Mouse (Mus musculus) hindbrain, embryonic 11.5 days (tissue): Measurements from ENCODE around the gene Fam76b. TPM values are rescaled to one million over a fixed set of nuclear protein-coding genes. Genes with fewer than 3 reads are reported as not detected.
A peak's percentile ranks its signal among the peaks of the same experiment; 100 is the strongest.

Experiments
- ATAC-seq: fragments of 200-750 bp; cut with Nextera tagmentation; 2 replicates; pipeline ENCODE4 v1.8.0; 2017; ENCODE audit warnings: mild to moderate bottlenecking, moderate TSS enrichment, moderate library complexity; ENCODE audit not compliant: low FRiP score
- DNase-seq: peaks from one replicate; pipeline ENCODE4 v3.0.0-alpha.2; 2015; ENCODE audit warnings: low spot score
- H3K27ac ChIP-seq: fragments of 300-500 bp; sonication (generic); 2 replicates; pipeline ENCODE4 v1.5.1; 2014; ENCODE audit warnings: mild to moderate bottlenecking, low read depth, low read length
- H3K27me3 ChIP-seq: fragments of 300-500 bp; sonication (generic); 2 replicates; pipeline ENCODE4 v1.6.1; 2014; ENCODE audit warnings: mild to moderate bottlenecking, low read length, moderate library complexity, mixed read lengths; ENCODE audit not compliant: control insufficient read depth, insufficient read depth
- H3K36me3 ChIP-seq: fragments of 300-500 bp; sonication (generic); 2 replicates; pipeline ENCODE4 v1.6.1; 2014; ENCODE audit warnings: mild to moderate bottlenecking, low read length, moderate library complexity, mixed read lengths; ENCODE audit not compliant: control insufficient read depth, insufficient read depth
- H3K4me1 ChIP-seq: fragments of 300-500 bp; sonication (generic); replicated peaks from 2 replicates; pipeline ENCODE4 v1.6.1; 2014; ENCODE audit warnings: low read length, mixed read lengths; ENCODE audit not compliant: control insufficient read depth, insufficient read depth
- H3K4me2 ChIP-seq: fragments of 300-500 bp; sonication (generic); replicated peaks from 2 replicates; pipeline ENCODE4 v1.6.1; 2014; ENCODE audit warnings: mild to moderate bottlenecking, low read depth, low read length
- H3K4me3 ChIP-seq: fragments of 300-500 bp; sonication (generic); 2 replicates; pipeline ENCODE4 v1.5.1; 2014; ENCODE audit warnings: low read depth, low read length
- H3K9ac ChIP-seq: fragments of 300-500 bp; sonication (generic); 2 replicates; pipeline ENCODE4 v1.6.1; 2014; ENCODE audit warnings: low read depth, low read length
- H3K9me3 ChIP-seq: fragments of 300-500 bp; sonication (generic); 2 replicates; pipeline ENCODE4 v1.6.1; 2016; ENCODE audit warnings: low read length; ENCODE audit not compliant: control insufficient read depth
- WGBS: fragments of 180-500 bp; shearing (Covaris S2); extraction: QIAGEN DNeasy Blood & Tissue Kit; methylation state at CpG from one replicate; pipeline ENCODE4 v1.1.7; 2014; 5-methylcytosine and 5-hydroxymethylcytosine counted together
- polyA plus RNA-seq: library from polyadenylated mRNA; unstranded; fragments of >200 nt; fragmentation: Nextera tagmentation; extraction: Ambion mirVana; gene quantifications from 2 replicates; pipeline ENCODE4 v1.2.1, GENCODE M21; 2014

Gene Fam76b
- polyA plus RNA-seq, 1 experiment from 2014 or later: 33.8 TPM

DNA sequence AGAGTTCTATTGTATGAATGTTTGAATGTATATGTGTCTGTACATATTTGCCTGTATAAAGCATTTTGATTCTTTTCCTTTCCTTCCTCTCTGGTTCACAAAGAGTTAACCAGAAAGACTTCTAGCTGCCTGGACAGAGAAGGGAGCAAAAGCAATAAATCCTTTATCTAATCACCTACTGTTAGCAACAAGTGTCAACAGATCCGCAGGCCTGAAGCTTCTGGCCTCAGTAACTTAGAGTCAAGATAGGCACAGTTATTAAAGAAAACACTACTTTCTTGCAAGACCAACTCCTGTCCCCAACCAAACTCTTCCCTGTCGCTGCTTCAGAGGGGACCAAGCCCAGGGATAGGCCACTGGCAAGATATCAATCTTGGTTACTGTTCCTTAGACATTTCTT, 55.0 kb downstream of the Fam76b start:
- Histone ChIP-seq H3K27ac (no peak overlapping the region), H3K9me3 (no peaks in the 10 kb centered on the region), H3K4me1 (no peaks in the 10 kb centered on the region), H3K4me2 (no peak overlapping the region), H3K27me3 (no peaks in the 10 kb centered on the region), H3K36me3 (no peaks in the 10 kb centered on the region), H3K4me3 (no peak overlapping the region), H3K9ac (no peak overlapping the region)
- DNase-seq (no peak), ATAC-seq (no peak)
- WGBS: 46% methylated on average over 2 of the region's 2 CpGs

GRCm38 (mm10) chr9:13888981-13889380, 61.5 kb downstream of the Fam76b start:
- H3K9me3 ChIP-seq: no peaks in the 10 kb centered on the region
- WGBS: 79% methylated on average over 5 of the region's 5 CpGs
- no peak overlapping the region for H3K27ac ChIP-seq
- DNase-seq (no peak), ATAC-seq (no peak)
- no peak overlapping the region for H3K4me3 ChIP-seq
- no peaks in the 10 kb centered on the region for H3K27me3 ChIP-seq
- no peaks in the 10 kb centered on the region for H3K4me1 ChIP-seq
- no peaks in the 10 kb centered on the region for H3K36me3 ChIP-seq
- no peak overlapping the region; the same call in 1 of the 2 replicates for H3K9ac ChIP-seq
- no peak overlapping the region for H3K4me2 ChIP-seq

DNA sequence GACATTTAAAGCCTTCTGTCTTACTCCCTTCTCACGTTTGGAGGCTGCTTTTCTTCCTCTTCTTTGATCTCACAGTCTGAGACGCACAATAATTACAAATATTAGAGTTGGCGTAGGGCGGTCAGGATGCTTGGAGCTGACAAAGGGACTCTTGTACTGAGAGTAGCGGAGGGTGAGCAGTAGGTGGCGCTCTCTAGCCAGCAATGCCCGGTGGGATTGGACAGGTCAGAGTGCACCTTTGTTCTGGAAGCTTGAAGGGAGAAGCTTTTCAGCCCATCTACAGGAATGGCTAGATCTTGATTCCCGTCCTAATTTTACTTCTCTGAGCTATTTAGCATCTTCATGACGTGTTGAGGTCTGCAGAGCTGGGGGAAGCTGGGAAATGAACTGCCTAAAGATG, 62.1 kb downstream of the Fam76b start:
- no peak overlapping the region for H3K4me3 ChIP-seq
- no peaks in the 10 kb centered on the region for H3K36me3 ChIP-seq
- DNase-seq (peak; percentile 89), ATAC-seq (peak; percentile 92)
- WGBS: 11% methylated on average over 9 of the region's 9 CpGs
- no peak overlapping the region for H3K27ac ChIP-seq
- H3K9me3 ChIP-seq: no peaks in the 10 kb centered on the region
- no peaks in the 10 kb centered on the region for H3K4me1 ChIP-seq
- no peaks in the 10 kb centered on the region for H3K27me3 ChIP-seq
- H3K9ac ChIP-seq: peak overlapping the region; percentile 42; the same call in 1 of the 2 replicates
- H3K4me2 ChIP-seq: no peak overlapping the region

GRCm38 (mm10) chr9:13890171-13890570, 62.7 kb downstream of the Fam76b start:
- Histone ChIP-seq H3K4me1 (no peaks in the 10 kb centered on the region), H3K36me3 (no peaks in the 10 kb centered on the region), H3K9ac (no peak overlapping the region), H3K4me2 (no peak overlapping the region), H3K9me3 (no peaks in the 10 kb centered on the region), H3K4me3 (no peak overlapping the region), H3K27me3 (no peaks in the 10 kb centered on the region), H3K27ac (no peak overlapping the region)
- peak; percentile 64 for ATAC-seq
- 61% methylated on average over 5 of the region's 5 CpGs for WGBS
- peak; percentile 7 for DNase-seq

DNA sequence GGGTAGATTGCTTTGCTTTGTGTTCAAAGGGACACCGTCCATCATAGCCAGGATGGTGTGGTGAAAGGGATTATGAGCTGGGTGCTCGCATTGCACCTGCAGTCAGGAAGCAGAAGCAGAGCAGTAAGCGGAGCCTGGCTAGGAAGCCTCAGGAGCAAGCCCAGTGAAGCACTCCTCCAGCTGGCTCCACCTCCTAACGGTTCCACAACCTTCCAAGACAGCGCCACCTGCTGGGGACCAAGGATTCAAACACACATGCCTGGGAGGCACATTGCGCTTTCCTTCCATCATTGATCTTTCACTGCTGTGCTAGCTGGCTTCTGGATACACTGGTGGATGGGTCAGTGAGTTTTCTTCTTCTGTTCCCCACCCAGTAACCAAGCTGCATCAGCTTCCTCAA, 64.4 kb downstream of the Fam76b start:
- H3K36me3 ChIP-seq: no peaks in the 10 kb centered on the region
- WGBS: 95% methylated on average over 6 of the region's 6 CpGs

GRCm38 (mm10) chr9:13893044-13893443, 65.5 kb downstream of the Fam76b start:
- Histone ChIP-seq H3K9ac (no peak overlapping the region), H3K36me3 (no peaks in the 10 kb centered on the region), H3K9me3 (no peaks in the 10 kb centered on the region), H3K27me3 (no peaks in the 10 kb centered on the region), H3K27ac (no peak overlapping the region), H3K4me3 (no peak overlapping the region), H3K4me2 (no peak overlapping the region), H3K4me1 (no peaks in the 10 kb centered on the region)
- no peak for ATAC-seq
- 72% methylated on average over 4 of the region's 4 CpGs for WGBS
- no peak for DNase-seq

More for the DNA sequence above, 64.4 kb downstream of the Fam76b start:
- Histone ChIP-seq H3K4me1 (no peaks in the 10 kb centered on the region), H3K27ac (no peak overlapping the region), H3K4me2 (no peak overlapping the region), H3K9me3 (no peaks in the 10 kb centered on the region), H3K9ac (no peak overlapping the region), H3K4me3 (no peak overlapping the region), H3K27me3 (no peaks in the 10 kb centered on the region)
- ATAC-seq (no peak), DNase-seq (peak; percentile 10)

DNA sequence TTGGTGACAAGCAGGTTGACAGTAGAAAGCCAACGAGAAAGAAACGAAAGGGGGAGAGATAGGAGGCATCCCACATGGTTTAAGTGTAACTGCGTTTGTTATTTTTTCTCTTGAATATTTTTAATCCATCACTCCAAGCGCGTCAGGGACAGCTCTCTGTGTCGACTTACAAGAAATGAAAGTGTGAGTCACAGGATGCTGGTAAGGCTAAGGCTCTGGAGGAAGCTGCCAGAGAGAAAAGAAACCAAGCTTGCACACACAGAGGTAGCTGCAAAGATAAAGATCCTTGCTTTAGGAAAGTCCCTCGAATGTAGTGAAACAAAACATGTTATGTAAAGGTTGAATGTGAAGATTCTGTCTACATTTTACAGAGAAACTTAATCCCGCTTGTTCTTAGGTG, 67.0 kb downstream of the Fam76b start:
- DNase-seq: no peak
- no peak overlapping the region for H3K27ac ChIP-seq
- no peak overlapping the region for H3K4me2 ChIP-seq
- H3K9me3 ChIP-seq: no peaks in the 10 kb centered on the region
- H3K4me3 ChIP-seq: no peak overlapping the region
- H3K4me1 ChIP-seq: no peaks in the 10 kb centered on the region
- H3K9ac ChIP-seq: no peak overlapping the region
- no peaks in the 10 kb centered on the region for H3K36me3 ChIP-seq
- 83% methylated on average over 8 of the region's 8 CpGs for WGBS
- ATAC-seq: no peak
- H3K27me3 ChIP-seq: no peaks in the 10 kb centered on the region

DNA sequence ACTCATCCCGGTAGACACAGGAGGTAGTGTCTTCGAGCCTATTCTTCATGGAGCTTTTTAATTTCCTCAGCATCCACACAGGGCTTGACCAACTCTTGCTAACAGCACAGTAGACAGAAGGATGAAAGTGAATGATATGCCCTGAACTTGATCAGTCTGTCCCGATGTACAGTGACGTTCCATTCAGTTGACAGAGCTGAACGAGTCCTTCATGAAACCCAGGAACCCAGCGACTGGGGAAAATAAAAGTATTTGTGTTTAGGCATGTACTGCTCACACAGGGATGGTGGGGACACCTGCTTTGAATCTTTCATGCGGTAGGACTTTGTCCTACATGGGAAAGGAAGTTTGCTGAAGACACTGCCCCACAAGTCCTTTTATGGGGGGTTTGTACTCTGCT, 67.4 kb downstream of the Fam76b start:
- no peaks in the 10 kb centered on the region for H3K4me1 ChIP-seq
- 89% methylated on average over 7 of the region's 7 CpGs for WGBS
- H3K4me2 ChIP-seq: no peak overlapping the region
- no peak overlapping the region for H3K9ac ChIP-seq
- ATAC-seq: no peak
- H3K9me3 ChIP-seq: no peaks in the 10 kb centered on the region
- H3K27me3 ChIP-seq: no peaks in the 10 kb centered on the region
- H3K36me3 ChIP-seq: no peaks in the 10 kb centered on the region
- DNase-seq: no peak
- no peak overlapping the region for H3K4me3 ChIP-seq
- H3K27ac ChIP-seq: no peak overlapping the region

DNA sequence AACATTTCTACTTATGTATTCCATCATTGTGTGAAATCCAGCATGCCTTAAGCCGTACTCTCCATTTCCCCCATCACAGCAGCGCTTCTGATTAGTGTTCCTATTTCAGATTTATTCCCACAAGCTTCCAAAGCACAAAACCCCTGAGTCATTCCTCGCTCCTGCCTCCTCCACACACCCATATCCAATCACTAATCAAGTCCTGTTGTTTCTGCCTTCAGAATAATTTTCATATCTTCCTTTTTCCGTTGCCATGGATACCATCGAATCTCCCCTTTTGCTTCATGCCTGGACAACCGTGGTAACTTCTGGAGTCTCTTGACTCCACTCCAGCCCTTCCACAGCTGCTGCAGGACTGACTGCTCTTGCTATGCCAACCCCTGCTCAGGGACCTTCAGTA, 68.5 kb downstream of the Fam76b start:
- DNase-seq: no peak
- no peak overlapping the region for H3K4me2 ChIP-seq

More for the DNA sequence above, 68.5 kb downstream of the Fam76b start:
- no peak overlapping the region for H3K4me3 ChIP-seq
- no peak for ATAC-seq
- WGBS: 84% methylated on average over 6 of the region's 6 CpGs
- H3K9ac ChIP-seq: no peak overlapping the region
- no peaks in the 10 kb centered on the region for H3K27me3 ChIP-seq
- H3K27ac ChIP-seq: no peak overlapping the region
- H3K9me3 ChIP-seq: no peaks in the 10 kb centered on the region
- no peaks in the 10 kb centered on the region for H3K4me1 ChIP-seq
- no peaks in the 10 kb centered on the region for H3K36me3 ChIP-seq
